22 mouse cellular contexts compared by ENCODE assay signal in the genomic region with DNA sequence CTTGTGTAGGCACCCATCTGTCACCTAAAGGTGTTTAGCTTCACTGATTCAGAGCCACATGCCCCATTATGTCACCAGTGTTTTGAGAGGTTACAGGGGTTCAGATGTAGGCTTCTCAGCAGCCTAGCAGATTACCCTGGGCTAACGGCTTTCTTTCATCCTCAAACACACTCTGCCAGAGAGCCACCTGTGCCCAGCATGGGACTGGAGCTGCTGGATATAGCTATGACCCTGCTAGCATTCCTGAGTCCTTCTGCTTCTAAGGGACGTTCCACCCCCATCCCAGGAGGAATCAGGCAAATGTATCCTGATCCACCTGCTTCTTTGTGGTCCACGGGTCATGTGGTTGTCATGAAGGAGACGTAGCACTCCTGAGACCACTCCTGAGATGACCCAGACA. TPM values are rescaled to one million over a fixed set of nuclear protein-coding genes. Genes with fewer than 3 reads are reported as not detected.
A peak's percentile ranks its signal among the peaks of the same experiment; 100 is the strongest.
DNase-seq lines count a peak whose midpoint lies in the region.
"Had no signal": no experiment of that assay in that cellular context is flagged by ENCODE, and none has a peak within 500 bp of the region (broad histone marks: within the 10 kb centered on the region; RNA-seq: fewer than 3 reads in every experiment).

No protein-coding gene starts in this region.

- DNase-seq in cerebellum, adult 11-12 months, result peak; percentile 56
- no peak for DNase-seq in cerebellum, postnatal 10 days
- DNase-seq in cerebellum, adult 8-10 months, result peak; percentile 27
- no peak for DNase-seq in cerebellum, postnatal 36 days
- peak; percentile 62 for DNase-seq in cerebellum, adult 9-10 months
- DNase-seq in frontal cortex, adult 2 months (ENCODE audit: extremely low spot score in 1 of 2, low spot score in 1 of 2), result no peak
- DNase-seq: adrenal gland, postnatal 14 days; B cell, adult 2 months; embryo, embryonic 11 days; gastrocnemius, postnatal 10 days; gastrocnemius, postnatal 36 days; heart, postnatal 10 days; heart, postnatal 36 days; kidney, adult 11 months; kidney, adult 8-10 months had no signal

RNA-seq across cellular contexts. Expression of gene Spp2, which starts 15.1 kb away (rescaled TPM):
- 1.4 TPM in 2 replicates for polyA plus RNA-seq in frontal cortex, adult 2 months (2012; rRNA removed)
- polyA plus RNA-seq: embryonic facial prominence, embryonic 13.5 days; erythroblast, embryonic 14.5 days; forebrain, embryonic 12.5 days; forebrain, embryonic 15.5 days; G1E; hindbrain, embryonic 10.5 days; hindbrain, embryonic 13.5 days had no signal

Comparison
In these comparisons a context has a peak if more than half of its experiments do, and no peak if none do; other contexts are left out.
1. DNase-seq: peak in cerebellum, adult 11-12 months (single experiment), cerebellum, adult 8-10 months (single experiment) and cerebellum, adult 9-10 months (single experiment); none in cerebellum, postnatal 10 days (0 of 2), cerebellum, postnatal 36 days (0 of 2) and frontal cortex, adult 2 months (0 of 2).